Mouse (Mus musculus) T-cell, adult 2 months (primary cell): Measurements from ENCODE around the gene Cdc6.

Source experiments
- DNase-seq: peaks from one replicate; pipeline ENCODE4 v3.0.0; 2022; ENCODE audit warnings: low spot score

The Cdc6 gene

DNA sequence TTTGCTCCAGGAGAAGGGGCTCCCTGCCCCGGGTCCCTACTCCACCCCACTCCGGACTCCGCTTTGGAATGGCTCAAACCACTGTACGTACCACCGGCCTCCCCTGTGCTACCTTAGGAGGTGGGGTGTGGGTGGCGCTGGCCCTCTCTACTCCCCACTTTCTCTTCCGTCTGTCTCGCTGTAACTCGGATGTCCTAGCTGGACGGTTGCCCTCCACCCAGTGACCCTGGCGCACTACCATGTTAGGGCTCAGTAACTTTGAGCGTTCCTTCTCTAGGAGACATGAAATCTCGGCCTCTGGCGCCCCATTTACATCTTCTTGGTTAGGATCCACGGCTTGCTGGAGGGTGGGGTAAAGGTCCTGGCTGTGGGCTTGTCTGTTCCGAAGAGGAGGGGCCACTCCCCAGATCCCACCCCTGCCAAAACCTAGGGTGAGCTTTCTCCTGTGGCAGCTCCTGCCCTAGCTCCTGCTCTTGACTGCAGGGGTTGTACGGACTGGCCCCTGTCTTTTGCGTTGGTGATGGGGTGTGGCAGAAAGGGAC, 53.5 kb downstream of the Cdc6 start:
- DNase-seq, result no peak

DNA sequence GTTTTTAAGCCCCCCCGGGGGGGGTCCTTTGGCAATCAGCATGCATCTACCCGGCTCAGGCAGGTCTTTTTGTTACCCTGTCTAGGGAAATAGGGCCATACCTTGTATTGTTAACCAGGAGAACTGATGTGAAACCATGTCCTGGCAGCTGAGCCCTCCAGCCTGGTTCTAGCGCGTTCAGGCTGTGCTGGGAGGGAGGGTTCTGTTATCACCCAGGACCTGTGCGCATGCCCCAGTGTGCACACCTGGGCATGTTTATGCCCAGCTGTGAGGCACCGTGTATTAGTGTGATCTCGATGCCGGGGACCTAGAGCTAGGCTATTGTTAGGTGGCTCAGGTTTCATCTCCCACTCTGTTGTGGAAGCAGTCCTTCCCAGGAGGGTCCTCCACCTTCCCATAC, 54.2 kb downstream of the Cdc6 start:
- DNase-seq, result peak; percentile 51

DNA sequence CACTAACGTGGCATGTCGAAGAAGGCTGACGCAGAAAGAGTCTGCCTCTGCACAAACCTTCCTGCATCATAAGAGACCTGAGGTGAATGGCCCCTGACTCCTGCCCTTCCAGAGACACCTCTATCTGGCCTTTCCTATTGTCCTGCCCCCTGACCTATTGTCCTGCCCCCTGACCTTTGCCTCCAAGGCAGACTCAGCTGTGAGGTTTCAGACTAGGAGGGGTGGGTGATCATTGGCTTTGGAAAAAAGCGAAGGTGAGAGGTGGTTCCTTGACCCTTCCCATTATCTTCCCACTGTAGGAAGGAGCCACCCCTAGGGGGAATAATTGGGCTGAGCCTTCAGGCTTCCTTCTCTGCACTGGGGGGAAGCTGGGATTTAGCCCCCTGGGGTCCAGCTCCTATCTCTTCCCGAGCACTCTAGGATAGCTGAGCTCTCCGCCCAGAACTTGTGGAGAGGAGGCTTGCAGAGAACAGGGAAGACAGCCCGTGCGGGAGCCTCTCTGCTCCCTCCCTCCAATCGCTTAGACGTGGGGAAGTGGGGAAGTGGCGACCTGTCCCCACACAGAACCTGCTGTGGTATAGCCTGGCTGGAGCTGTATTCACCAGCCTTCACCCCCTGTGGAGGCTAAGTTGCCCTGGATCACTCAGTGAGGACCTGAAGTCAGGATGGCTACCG, 55.0 kb downstream of the Cdc6 start:
- no peak for DNase-seq

DNA sequence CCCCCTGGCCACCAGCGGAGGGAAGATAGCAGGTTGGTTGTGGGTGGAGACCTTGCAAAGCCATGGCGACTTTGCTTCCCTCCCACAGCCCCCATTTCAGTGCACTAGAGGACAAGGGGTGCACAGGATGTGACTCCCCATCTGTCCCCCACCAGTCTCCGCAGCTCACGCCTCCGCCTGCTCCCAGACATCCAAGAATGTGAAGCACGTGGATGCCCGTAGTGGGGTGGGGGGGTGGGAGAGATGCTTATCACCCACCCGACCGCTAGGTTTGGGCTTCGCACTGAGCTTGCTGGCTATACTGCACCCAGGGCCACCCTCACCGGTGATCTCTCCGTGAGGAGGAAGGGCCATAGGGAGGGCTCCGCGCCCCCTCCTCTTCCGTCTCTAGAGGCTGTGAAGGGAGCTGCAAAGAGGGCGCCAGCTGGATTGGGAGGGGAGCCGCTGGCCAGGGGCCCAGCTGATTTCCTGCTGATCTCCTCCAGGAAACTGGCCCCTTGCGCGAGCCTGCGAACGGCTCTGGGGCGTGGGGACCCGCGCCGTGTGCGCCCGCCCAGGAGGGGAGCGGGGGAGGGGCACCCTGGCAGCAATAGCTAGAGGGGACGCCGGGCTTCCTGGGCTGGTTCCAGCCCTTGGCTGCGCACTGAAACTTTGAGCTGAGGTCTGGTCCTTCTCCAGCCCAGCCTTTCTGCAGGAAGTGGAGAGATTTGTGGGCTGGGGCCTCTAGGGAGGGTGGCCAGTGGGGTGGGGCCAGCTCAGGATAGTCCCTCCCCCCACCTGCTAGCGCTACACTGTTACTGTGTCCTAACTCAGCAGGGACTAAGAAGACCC, 55.8 kb downstream of the Cdc6 start:
- DNase-seq, result peak; percentile 63

DNA sequence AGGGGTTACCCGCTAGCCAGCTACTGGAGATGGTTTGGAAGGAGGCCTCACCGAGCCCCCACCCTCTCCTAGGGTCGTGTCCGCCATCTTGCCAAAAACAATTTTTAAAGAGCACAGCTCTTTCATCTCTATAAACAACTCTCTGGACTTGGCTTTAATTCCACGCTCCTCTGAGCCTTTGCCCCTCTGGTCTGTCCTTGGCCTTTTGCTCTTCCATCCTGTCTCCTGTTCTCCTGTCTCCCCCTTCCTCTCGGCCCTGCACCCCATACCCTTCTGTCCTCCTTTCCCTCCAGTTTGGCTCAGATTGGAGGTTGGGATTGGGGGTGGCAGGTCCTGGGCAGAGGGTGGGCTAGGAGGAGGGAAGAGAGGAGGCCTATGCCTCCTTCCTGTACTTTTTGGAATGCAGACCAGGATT, 56.6 kb downstream of the Cdc6 start:
- no peak for DNase-seq

DNA sequence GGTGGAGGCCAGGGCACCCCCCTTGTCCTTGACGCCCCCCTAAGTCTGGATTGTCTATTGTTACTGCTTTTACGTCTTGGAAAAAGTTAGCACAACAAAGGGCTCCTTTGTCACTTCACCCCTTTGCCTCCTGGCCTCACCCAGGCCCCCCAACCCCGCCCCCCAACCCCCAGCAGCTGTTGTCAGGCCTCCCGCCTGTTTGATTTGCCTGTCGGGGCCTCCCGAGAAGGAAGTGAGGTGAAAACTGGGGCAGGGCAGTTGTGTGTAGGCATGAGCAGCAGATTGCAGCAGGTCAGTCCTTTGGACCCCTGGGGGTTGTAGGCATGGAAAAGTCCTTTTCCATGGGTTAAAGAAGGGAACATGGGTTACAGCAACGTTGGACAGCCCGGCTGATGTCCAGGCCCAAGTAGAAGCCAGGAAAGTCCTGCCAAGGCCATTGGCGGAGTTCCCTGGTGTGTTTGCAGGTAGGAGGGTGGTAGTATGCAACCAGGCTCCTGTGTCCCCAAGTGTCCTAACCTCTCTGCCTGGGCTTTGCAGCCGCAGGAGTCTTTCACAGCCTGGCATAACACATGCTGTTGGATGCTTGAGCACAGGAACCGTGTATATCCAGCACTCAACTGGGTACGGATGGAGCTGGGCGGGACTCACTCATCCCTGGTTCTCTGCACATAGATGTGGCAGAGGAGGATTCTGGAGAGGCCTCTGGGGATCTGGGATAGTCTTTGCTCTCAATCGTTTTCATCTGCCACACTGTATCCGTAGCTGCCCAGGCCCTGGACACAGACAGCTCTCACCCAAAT, 57.2 kb downstream of the Cdc6 start:
- DNase-seq, result no peak

DNA sequence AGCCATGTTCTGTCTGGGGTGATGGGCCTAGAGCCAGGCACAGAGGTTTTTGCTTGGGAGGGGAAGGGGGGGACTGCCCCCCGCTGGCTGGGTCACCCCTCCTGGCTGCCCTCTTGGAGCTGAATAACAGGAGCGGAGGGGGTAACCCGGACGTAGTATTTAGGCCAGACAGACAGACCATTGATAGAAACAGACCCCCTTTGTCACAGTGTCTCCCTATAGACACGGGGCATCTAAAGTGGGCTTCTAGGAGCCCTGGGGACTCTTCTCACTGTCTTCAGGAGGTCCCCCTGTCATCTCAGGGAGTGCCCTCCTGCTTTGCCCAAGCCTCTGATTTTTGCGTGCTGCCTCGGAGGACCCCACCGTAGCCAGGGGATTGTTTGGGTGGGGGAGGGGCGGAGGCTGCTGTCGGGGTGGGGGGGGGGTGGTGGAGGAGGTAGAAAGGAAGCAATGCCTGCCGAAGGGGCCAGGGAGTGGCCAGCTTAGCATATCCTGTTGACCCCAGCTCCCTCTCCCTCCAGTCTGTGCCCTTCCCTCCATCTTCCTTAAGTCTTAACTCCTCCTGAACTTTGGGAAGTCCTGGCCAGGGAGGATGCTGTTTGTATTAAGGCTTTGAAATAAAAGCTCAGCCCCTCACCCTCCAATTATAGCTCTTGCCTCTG, 57.9 kb downstream of the Cdc6 start:
- DNase-seq, result no peak

DNA sequence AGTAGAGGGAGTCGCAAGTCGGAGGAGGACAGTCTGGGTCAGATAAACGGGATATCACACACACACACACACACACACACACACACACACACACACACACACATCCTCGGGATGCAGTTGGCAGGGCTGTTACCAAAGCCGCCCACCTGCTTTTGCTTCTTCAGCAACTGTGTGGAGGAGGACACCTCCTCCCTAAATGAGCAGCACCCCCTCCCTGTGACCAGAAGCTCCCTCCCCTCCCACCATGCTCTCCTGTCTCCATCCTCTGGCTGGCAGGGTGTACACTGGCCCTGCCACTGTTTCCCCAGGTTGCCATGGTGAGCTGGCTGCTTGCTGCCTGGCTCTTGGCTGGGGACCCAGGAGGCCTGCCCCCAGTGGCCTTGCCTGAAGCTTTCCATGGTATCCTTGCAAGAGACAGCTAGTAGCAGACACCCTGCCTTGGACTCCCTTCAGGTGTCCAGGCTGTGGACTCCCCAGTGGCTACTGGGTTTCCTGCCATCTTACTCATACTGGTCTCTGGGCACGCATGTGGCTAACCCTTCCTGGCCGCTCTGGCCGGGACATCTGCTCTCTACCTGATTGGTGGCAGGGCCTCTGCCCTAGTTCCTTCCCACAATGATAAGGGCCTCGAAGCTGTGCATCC, 59.0 kb downstream of the Cdc6 start:
- DNase-seq, result no peak

DNA sequence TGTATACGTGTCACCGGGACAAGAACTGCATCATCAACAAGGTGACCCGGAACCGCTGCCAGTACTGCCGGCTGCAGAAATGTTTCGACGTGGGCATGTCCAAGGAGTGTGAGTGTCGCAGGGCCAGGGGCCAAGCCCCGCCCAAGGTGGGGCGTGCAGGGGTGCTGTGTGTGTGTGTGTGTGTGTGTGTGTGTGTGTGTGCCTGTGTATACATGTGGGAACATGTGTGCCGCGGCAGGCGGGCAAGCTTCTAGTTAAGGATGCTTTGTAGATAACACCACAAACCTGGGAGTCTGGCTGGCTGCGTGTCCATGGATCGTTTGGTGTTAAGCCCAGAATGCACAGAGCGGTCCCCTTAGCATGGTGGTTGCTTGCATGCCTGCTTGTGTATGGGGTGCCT, 60.5 kb downstream of the Cdc6 start:
- DNase-seq, result no peak

DNA sequence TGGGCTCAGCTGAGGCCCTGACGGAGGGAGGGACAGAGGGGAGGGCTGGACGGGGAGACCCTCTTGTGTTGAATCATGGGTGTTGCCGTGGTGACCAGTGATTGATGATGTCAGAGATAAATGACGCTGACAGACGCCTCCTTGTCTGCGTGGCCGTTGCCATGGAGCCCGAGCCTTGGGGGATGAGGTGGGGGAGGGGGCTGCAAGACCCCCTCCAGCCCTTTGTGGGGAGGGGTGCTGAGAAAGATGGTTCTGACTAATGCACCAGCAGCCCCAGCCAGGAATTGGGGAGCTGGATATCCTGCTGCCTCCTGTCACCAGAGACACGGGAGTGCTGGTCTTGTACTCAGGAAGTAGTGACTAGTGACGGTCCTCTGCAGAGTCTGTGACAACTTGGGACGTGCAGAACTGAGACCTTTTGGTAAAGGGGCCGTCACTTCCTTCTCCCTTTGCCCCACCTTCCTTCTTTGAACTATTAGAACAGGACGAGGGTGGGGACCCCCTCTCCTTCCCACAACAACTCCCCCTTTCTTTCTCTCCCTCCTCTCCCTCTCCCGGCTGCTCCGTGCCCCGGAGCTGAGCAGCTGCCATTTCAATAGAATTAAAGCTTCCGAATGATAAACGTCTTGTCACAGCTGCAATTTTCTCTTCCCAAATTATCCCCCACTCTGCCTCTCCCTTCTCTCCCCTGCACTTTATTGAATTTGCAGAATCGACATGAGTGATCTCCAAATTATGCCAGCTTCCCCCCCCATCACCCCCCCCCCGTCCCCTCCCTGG, 61.3 kb downstream of the Cdc6 start:
- DNase-seq, result no peak

DNA sequence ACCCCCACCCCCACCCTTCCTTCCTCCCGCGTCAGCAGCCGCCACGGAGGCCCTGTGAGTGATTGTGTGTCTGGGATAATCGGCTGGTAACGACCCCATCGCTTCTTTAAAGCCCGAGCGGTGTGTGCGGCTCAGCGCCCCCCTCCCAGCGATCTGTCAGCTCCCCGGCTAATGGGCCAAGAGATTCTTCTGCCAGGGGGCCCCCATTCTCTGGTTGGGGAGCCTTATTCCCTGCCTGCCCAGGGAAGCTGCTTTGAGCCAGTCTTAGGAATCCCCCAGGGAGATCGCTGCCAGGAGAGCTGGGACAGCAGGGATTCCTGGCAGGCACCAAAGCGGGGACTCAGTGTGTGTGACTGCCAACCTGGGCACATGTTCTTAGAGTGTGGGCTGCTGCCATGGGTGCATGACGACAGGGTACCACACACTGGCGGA, 61.9 kb downstream of the Cdc6 start:
- no peak for DNase-seq

DNA sequence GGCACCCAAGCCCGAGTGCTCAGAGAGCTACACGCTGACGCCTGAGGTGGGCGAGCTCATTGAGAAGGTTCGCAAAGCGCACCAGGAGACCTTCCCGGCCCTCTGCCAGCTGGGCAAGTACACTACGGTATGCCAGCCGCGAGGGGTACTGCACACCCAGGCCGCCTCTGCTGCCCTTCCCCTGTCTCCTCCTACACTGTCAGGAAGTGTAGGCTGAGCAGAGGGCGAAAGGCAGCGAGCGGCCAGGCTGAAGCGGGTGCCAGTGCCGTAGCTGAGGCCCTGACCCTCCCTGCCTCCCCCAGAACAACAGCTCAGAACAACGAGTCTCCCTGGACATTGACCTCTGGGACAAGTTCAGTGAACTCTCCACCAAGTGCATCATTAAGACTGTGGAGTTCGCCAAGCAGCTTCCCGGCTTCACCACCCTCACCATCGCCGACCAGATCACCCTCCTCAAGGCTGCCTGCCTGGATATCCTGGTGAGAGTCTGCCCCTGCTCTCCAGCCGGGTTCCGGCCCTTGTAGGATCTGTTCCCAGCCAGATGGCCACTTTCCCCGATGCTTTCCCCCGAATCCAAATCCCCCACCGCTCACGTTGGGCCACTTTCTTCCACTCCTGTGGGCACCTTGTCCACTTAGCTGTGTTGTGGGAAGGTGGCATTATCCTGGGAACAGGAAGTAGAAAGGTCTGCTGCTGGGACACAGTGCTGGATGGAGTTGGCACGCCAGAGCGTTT, 62.8 kb downstream of the Cdc6 start:
- DNase-seq, result no peak

DNA sequence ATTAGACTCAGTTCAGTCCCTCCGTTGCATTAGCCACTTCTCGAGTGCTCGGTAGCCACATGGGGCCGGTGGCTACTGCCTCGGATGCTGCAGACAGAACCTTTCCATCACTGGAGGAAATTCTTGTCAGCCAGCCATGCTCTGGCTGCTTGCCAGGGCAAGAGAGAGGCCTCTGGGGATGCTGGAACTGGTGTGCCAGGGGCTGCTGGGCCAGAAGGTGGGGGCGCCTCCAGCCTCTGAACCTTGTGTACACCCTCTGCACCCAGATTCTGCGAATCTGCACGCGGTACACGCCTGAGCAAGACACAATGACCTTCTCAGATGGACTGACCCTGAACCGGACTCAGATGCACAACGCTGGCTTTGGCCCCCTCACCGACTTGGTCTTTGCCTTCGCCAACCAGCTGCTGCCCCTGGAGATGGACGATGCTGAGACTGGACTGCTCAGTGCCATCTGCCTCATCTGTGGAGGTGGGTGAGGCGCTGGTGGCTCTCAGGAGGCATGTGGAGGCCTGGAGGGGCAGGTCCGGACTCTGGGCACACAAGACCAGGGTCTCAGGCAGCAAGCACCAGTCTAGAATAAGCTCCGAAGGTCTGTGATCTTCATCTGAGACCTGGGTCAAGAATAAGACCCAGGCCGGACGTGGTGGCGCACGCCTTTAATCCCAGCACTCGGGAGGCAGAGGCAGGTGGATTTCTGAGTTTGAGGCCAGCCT, 63.9 kb downstream of the Cdc6 start:
- DNase-seq, result no peak

DNA sequence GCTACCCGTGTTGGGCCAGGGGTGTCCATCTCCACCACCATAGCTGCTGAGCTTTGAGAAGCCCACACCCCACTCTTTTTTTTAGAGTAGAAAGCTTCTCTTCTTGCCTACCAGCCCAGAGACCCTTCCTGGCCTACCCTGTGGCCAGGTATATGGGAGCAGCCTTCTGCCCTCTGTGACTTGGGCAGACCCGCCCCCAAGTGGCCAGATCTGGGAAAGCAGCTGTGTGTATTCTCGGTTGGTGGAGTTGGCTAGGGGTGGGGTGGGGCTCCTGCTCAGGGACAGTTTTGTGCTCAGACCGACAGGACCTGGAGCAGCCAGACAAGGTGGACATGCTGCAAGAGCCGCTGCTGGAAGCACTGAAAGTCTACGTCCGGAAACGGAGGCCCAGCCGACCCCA, 64.6 kb downstream of the Cdc6 start:
- peak; percentile 80 for DNase-seq

DNA sequence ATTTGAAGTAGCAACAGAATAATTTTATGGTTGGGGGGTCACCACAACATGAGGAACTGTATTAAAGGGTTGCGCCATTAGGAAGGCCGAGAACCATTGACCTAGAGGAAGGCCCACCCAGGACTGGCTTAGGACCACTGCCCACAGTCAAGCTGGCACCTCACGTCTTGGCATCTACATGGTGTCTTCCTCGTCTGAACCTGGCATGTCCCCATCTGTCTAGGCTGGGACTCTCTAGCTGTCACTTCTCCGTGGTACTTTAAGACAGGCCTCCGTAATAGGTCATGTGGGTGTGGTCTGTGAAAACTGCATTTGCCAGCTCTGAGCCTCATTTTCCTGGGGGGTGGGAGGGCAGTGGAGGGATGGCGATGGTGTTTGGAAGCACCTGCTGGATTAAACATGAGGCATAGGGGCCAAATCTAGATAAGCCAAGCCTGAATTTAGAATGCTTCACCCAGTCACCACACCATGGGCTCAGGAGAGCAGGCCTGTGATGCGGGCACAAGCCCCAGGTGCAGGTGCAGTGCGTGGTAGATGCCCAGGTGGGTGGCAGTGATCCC, 65.3 kb downstream of the Cdc6 start:
- DNase-seq, result no peak
